Mouse (Mus musculus) adrenal gland, postnatal 10 days (tissue): Measurements from ENCODE around the gene Catsperg1. TPM values are rescaled to one million over a fixed set of nuclear protein-coding genes. Genes with fewer than 3 reads are reported as not detected.
"Not testable (repeated sequence)": the region's sequence is repeated elsewhere in the genome, so short reads cannot be mapped to it uniquely, and the experiment has no call there.

Source experiments
- DNase-seq: peaks from one replicate; pipeline ENCODE4 v3.0.0; 2021; ENCODE audit warnings: mixed read lengths
- total RNA-seq, 2 experiments: library from RNA; stranded (reverse); gene quantifications; 2 replicates each; pipeline ENCODE4 v1.2.3; 2021

The Catsperg1 gene
- total RNA-seq, 2 experiments from 2014 or later = 0.42 to 0.61 TPM

DNA sequence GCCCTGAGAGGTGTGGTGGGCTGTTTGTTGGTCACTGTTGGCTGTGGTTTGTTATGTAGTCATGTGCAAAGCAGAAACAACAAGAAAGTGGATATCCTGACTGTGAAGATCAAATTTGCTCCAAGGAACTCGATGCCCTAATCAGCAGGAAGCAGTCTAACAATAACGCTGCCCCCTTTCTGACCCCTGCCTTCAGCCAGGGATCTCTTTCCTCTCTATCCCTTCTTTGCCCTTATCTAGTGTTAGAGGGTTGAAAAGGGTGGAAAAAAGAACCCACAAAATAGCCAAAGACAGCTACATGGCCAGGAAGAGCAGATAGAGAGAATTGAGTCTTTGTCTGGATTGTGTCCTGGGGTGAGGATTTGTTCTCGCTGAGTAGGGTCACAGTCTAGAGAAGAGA lies 16.7 kb upstream of the Catsperg1 start:
- no peak for DNase-seq

DNA sequence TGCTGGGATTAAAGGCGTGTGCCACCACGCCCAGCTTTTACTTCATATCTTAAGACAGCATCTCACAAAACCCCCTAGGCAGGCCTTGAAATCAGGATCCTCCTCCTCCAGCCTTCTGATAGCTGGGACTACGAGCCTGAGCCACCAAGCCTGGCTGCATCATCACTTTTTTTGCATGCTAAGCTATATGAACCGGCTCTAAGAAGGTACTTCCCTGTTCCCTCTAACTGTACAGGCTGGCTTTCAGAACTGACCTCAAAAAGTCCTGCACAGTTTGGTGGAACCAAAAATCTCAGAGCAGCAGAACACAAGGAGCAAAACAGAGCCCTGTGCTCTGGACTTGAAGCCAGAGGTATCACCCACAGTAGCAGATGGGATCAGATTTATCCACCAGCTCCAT lies 14.4 kb upstream of the Catsperg1 start:
- no peak for DNase-seq

DNA sequence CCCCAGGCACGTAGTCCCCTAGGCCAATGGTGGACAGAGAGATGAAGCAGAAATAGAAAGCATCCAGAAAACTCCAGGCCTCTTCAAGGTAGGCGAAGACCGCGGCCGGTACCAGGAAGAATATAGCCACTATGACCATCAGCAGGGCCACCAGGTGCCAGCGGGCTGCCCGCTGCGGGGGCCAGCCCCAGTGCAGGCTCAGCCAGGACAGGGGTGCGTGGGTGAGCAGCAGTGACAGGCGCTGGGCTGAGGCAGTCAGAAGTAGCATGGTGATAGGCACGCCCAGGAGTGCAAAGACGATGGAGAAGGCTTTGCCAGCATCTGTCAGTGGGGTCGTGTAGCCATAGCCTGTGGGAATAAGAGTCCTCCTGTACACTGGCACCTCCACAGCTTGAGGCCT lies 11.7 kb upstream of the Catsperg1 start:
- DNase-seq = no peak

DNA sequence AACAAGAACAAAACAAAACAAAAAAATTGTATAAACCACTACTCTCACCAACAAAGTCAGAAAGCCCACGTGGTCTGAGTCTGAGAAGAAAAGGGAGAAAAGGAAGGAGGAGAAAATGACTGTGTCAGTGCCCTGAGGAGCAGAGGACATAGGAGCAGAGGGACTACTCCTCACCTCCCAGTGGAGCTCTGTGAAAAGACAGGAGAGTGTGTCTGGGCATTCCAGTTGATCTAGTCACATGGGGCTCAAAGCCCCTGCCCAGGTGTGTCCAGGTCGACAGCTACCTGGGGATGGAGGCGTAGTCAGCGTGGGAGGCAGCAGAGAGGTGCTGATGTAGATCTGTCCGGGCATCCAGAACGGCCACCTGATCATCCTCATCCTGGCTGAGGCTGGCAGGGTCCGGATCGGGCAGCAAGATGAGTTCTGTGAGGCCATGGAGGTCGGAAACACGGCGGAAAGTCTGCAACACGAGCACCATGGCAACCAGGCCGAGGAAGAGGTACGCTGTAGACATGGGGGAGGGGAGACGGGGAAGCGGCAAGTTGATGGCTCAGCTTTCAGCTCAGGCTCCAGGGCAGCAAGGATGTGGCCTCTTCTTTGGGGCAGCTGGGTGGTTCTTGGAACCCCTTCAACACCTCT lies 11.0 kb upstream of the Catsperg1 start:
- no peak for DNase-seq

DNA sequence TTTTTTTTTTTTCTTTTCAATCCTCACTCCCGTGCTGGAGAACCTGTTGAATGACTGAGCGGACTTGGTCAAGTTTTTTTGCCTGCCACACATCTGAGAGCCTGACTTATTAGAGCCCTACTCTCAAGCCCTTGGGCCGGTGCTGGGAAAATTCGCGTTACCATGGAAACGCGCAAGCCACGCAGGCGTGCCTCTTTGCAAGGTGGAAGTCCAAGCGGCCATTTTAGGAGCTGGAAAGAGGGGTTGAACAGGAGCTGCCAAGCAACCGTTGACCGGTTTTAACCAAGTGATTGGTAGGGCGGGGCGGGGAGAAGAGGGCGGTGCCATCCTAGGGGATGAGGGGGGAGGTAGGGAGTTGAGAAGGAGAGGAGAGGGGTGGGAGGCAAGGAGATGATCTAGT lies 1.0 kb upstream of the Catsperg1 start:
- DNase-seq = no peak

DNA sequence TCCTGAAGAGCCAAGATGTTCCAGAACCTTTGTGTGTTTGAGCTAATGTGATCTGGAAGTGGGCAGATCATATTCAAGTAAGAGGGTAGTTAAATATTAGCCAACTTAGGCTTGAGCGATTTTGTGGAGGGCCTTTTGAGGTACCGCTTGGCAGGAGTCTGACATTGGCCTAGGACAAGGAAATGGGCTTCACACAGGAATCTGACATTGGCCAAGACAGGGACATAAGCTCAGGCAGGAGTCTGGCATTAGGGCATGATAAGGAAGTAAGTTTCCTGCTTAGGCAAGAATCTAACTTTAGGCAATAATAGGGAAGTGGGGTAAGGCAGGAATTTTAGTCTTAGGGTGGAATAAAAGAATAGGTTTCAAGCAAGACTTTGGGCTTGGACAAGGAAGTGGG lies 401 bp upstream of the Catsperg1 start:
- DNase-seq = no peak

DNA sequence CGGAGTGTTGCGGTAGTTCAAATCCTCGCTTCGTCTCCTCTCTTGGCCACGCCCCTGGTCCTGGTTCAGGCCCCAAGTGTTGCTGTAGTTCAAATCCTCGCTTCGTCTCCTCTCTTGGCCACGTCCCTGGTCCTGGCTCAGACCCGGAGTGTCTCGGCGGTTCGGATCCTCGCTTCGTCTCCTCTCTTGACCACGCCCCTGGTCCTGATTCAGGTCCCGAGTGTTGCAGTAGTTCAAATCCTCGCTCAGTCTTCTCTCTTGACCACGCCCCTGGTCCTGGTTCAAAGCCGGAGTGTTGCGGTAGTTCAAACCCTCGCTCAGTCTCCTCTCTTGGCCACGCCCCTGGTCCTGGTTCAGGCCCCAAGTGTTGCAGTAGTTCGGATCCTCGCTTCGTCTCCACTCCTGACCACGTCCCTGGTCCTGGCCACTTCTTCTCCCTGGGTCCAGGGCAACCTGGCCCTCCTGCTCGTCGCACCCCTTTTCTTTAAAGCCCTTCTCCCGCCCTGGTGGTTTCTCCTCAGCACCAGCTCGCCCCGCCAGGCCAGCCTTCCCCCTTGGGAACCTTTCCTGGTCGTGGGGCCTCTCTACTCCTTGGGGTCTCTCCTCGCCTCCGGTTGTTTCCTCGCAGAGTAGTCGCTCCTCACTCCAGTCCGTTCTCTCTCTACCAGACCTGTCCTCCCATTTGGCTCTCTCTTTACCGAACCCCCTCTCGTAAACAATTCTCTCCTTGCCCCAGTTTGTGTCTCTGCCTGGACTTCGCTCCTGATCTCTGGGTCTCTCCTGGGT lies 867 bp downstream of the Catsperg1 start:
- not testable (repeated sequence) for DNase-seq

DNA sequence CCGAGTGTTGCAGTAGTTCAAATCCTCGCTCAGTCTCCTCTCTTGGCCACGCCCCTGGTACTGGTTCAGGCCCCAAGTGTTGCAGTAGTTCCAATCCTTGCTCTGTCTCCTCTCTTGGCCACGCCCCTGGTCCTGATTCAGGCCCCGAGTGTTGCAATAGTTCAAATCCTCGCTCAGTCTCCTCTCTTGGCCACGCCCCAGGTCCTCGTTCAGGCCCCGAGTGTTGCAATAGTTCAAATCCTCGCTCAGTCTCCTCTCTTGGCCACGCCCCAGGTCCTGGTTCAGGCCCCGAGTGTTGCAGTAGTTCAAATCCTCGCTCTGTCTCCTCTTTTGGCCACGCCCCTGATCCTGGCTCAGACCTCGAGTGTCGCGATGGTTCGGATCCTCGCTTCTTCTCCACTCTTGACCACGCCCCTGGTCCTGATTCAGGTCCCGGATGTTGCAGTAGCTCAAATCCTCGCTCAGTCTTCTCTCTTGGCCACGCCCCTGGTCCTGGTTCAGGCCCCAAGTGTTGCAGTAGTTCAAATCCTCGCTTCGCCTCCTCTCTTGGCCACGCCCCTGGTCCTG lies 1.6 kb downstream of the Catsperg1 start:
- DNase-seq = no peak

DNA sequence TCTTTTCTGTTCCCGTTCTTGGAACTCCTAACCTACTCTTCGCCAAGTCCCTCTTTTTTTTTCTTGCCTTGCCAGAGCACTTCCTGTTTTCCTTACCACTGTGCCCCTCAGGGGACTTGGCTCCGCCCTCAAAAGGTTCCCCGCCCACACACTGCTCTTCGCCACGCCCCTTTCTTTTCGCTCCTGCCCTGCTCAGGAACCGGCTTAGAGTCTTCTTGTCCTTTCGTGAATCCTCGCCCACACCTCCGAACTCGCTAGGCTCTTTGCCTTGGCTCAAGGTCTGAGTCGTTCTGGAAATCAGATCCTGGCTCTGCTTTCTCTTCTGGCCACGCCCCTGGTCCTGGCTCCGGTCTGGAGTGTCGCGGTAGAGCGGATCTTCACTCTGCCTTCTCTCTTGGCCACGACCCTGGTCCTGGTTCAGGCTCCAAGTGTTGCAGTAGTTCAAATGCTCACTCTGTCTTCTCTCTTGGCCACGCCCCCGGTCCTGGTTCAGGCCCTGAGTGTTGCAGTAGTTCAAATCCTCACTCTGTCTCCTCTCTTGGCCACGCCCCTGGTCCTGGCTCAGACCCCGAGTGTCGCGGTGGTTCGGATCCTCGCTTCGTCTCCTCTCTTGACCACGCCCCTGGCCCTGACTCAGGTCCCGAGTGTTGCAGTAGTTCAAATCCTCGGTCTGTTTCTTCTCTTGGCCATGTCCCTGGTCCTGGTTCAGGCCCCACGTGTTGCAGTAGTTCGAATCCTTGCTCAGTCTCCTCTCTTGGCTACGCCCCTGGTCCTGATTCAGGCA lies 2.2 kb downstream of the Catsperg1 start:
- DNase-seq = peak; percentile 87

GRCm38 (mm10) chr7:29211013-29211412 lies 2.8 kb downstream of the Catsperg1 start:
- peak; percentile 52 for DNase-seq

GRCm38 (mm10) chr7:29202577-29202976 lies 11.3 kb downstream of the Catsperg1 start:
- no peak for DNase-seq

DNA sequence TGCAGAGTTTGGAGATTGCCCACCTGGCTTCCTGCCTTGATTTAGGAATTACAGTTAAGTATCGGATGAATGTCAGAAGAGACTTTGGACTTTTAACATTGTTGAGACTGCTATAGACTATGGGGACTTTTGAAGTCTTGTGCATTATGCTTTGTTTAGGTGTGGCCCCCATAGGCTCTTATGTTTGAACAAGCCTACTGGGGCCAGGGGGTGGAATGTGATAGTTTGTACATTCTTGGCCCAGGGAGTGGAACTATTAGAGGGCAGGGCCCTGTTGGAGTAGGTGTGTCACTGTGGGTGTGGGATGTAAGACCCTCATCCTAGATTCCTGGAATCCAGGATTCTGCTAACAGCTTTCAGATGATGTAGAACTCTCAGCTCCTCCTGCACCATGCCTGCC lies 19.6 kb downstream of the Catsperg1 start:
- DNase-seq = not testable (repeated sequence)

GRCm38 (mm10) chr7:29181323-29181722 lies 32.5 kb downstream of the Catsperg1 start:
- not testable (repeated sequence) for DNase-seq

DNA sequence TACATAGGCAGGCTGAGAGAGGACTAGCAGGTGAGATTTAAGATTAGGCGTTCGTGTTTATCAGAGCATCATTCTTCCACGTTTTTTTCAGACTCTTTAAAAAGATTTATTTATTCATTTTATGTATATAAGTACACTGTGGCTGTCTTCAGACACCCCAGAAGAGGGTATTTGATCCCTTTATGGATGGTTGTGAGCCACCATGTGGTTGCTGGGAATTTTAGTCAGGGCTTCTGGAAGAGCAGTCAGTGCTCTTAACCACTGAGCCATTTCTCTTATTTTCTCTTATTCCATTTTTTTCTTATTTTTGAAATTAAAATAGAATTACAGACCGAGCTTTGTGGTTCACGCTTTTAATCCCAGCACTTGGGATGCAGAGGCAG lies 33.0 kb downstream of the Catsperg1 start:
- DNase-seq = no peak

DNA sequence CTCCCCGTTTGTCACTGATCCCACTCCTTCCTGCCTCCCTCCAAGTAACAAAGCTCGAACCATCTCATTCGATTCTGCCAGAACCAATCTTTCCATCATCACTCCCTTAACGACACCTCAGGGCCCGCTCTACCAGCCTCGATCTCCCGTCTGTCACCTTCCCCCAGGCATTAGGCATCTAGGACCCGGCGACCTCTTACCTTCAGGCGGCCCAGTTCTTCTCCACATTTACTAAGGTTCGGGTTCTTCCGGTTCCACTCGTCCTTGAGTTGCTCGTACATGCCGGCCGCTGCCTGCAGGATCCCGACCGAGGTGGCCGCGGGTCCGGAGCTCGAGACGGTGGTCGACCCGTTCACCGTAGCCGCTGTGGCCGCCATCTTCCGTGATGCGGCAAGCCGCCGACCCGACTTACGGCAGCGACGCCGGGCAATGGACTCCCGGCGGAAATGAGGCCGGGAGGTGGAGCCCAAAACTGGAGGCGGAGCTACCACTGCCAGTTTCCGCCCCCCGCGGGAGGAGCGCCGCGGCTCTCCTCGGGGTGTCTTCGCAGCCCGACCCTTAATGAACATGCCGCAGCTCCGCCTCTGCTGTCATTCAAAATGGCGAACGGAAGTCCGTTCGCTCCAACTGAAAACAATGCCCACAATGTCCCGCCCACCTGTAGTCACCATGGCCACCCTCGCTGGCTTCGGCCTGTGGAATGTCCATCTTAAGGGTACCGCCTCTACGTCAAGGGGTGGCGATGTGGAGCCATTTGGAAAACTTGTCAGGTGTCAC lies 33.6 kb downstream of the Catsperg1 start, which contains the start of gene Psmd8:
Gene Psmd8, minus strand, starts transcription at position 625 of the 777 bp plus-strand sequence.
- DNase-seq = peak; percentile 97

DNA sequence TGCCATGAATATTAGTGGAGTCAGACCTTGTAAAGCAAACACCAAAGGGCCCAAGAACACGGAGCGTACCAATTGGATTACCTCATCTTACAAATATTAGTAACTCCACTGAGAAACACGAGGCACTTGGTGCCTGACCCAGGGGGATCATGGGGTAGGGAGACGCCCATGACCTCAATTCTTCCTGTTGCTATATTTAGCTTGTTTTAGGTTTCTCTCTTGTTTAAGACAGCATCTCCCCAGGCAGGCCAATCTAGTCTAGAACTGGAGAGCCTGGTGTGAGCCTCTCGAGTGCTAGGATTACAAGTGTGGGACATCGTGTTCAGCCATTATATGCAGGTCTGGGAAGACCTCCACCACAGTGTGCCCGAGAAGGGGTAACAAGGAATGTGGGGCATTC lies 34.5 kb downstream of the Catsperg1 start:
- DNase-seq = no peak

DNA sequence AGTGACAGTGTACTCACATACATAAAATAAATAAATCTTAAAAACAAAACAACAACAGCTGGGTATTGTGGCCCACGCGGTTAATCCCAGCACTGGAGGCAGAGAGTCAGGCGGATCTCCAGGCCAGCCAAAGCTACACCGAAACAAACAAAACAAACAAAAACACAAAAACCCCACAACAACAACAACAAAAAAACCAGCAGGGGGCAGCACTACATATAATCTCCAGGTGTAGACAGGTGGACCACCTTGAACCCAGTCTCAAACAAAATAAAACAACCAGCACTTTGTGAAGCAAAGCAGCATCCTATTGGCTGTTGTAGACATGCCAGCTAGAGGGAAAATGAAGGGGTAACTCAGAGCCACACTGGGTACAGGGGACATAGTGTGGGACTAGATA lies 35.7 kb downstream of the Catsperg1 start:
- no peak for DNase-seq

GRCm38 (mm10) chr7:29172390-29173016 lies 41.3 kb downstream of the Catsperg1 start:
- DNase-seq = no peak

GRCm38 (mm10) chr7:29171562-29172097 lies 42.2 kb downstream of the Catsperg1 start:
- peak; percentile 32 for DNase-seq

GRCm38 (mm10) chr7:29170755-29171561 lies 42.9 kb downstream of the Catsperg1 start:
- DNase-seq = peak; percentile 42
